9 mouse cellular contexts compared by ENCODE assay signal in genomic region chr3:159724340-159725119, GRCm38 (mm10).
DNase-seq lines count a peak whose midpoint lies in the region; ATAC-seq and TF ChIP-seq lines count a peak whose summit lies in the region.
"Had no signal": no experiment of that assay in that cellular context is flagged by ENCODE, and none has a peak within 500 bp of the region (broad histone marks: within the 10 kb centered on the region; RNA-seq: fewer than 3 reads in every experiment).

No protein-coding gene starts in this region.

- H3K4me2 ChIP-seq in CH12.LX (ENCODE audit: insufficient read depth, low read depth, poor library complexity, severe bottlenecking) = no peak overlapping the region
- no peak overlapping the region for H3K4me2 ChIP-seq in midbrain, embryonic 13.5 days (replicated peaks)
- H3K4me2 ChIP-seq: liver, embryonic 15.5 days had no signal

- peaks cover 0 to 3% of the 10 kb centered on the region in 2 experiments; a peak in 2 of 4 replicates for H3K4me1 ChIP-seq in CH12.LX (ENCODE audit: control insufficient read depth in 1 of 2, insufficient read depth in 2 of 2)
- H3K4me1 ChIP-seq in midbrain, embryonic 13.5 days (replicated peaks) = no peaks in the 10 kb centered on the region
- H3K4me1 ChIP-seq: liver, embryonic 15.5 days had no signal

- no peaks in the 10 kb centered on the region for H3K27me3 ChIP-seq in CH12.LX (replicated peaks)
- H3K27me3 ChIP-seq in midbrain, embryonic 13.5 days = no peaks in the 10 kb centered on the region
- H3K27me3 ChIP-seq: liver, embryonic 15.5 days had no signal

- no peak for TF ChIP-seq POLR2A in CH12.LX (IDR thresholded peaks at IDR 0.05; ENCODE audit: low read depth, low read length)

- H3K27ac ChIP-seq in CH12.LX (ENCODE audit: insufficient read depth, low read depth) = no peak overlapping the region
- no peak overlapping the region for H3K27ac ChIP-seq in midbrain, embryonic 13.5 days
- H3K27ac ChIP-seq: liver, embryonic 15.5 days had no signal

- 0 out of 2 replicates have a peak, but pooled peaks have one; percentile 69 for ATAC-seq in midbrain, embryonic 13.5 days
- no peak for ATAC-seq in activated CD4-positive, CD25-positive, alpha-beta regulatory T cell, adult 4 months

- intact Hi-C loops in heart, postnatal 25 days (cut with DNase I) = no loop called here

- DNase-seq in heart, adult 8-10 months (ENCODE audit: low spot score) = peak; percentile 4
- no peak for DNase-seq in heart, postnatal 25 days (ENCODE audit: low spot score)
- peak; percentile 80 for DNase-seq in CH12.LX (ENCODE audit: extremely low read depth)
- peak; percentile 67 for DNase-seq in embryo, embryonic 11 days
- DNase-seq in kidney, adult 8-10 months = peak; percentile 4 to 13
- no peak for DNase-seq in thymus, postnatal 0 days (ENCODE audit: low spot score)

- TF ChIP-seq RAD21 in CH12.LX (IDR thresholded peaks at IDR 0.05; ENCODE audit: low read depth, low read length) = peak; percentile 95

- no peak for TF ChIP-seq EP300 in CH12.LX (IDR thresholded peaks at IDR 0.05; ENCODE audit: low read length)

- dilution Hi-C loops in CH12.LX (cut with MboI; ENCODE audit: extremely low pct_ligation_motif_present, extremely low pct_unique_long_range_greater_than_20kb, low sequenced_read_pairs) = no loop called here

- 35% methylated on average over 2 of the region's 2 CpGs for WGBS in midbrain, embryonic 13.5 days

- in situ Hi-C loops in CH12.LX (cut with MboI; ENCODE audit: low pct_ligation_motif_present, low pct_unique_long_range_greater_than_20kb, low sequenced_read_pairs) = no loop called here

- peak; percentile 89 to 99 for TF ChIP-seq CTCF in CH12.LX (conservative IDR thresholded peaks at IDR 0.05 in 1 of 2, IDR thresholded peaks at IDR 0.05 in 1 of 2; ENCODE audit: low read depth in 2 of 2, low read length in 2 of 2)

- H3K9me3 ChIP-seq in CH12.LX (replicated peaks; ENCODE audit: low read length) = no peaks in the 10 kb centered on the region
- H3K9me3 ChIP-seq in midbrain, embryonic 13.5 days = no peaks in the 10 kb centered on the region
- H3K9me3 ChIP-seq: liver, embryonic 15.5 days had no signal

- H3K9ac ChIP-seq in CH12.LX (ENCODE audit: insufficient read depth, low read depth) = no peak overlapping the region
- no peak overlapping the region for H3K9ac ChIP-seq in midbrain, embryonic 13.5 days (replicated peaks)
- H3K9ac ChIP-seq: liver, embryonic 15.5 days had no signal

- H3K79me2 ChIP-seq in CH12.LX (replicated peaks; ENCODE audit: control insufficient read depth, extremely low read depth, insufficient read depth, poor library complexity, severe bottlenecking) = no peaks in the 10 kb centered on the region

- H3K4me3 ChIP-seq in CH12.LX (replicated peaks in 1 of 3; ENCODE audit: low read depth in 2 of 3, low read length in 2 of 3, poor library complexity in 1 of 3) = no peak overlapping the region
- no peak overlapping the region for H3K4me3 ChIP-seq in midbrain, embryonic 13.5 days (replicated peaks)
- H3K4me3 ChIP-seq: liver, embryonic 15.5 days had no signal

- no peaks in the 10 kb centered on the region for H3K36me3 ChIP-seq in CH12.LX (replicated peaks in 1 of 2; ENCODE audit: control insufficient read depth in 1 of 2, insufficient read depth in 1 of 2, low read length in 1 of 2)
- no peaks in the 10 kb centered on the region for H3K36me3 ChIP-seq in midbrain, embryonic 13.5 days
- H3K36me3 ChIP-seq: liver, embryonic 15.5 days had no signal

TF ChIP-seq in CH12.LX, 34 proteins besides CTCF, POLR2A, EP300 and RAD21:
- TF ChIP-seq USF1 (IDR thresholded peaks at IDR 0.05; ENCODE audit: low read depth, low read length) (no peak), RCOR1 (conservative IDR thresholded peaks at IDR 0.05; ENCODE audit: low read depth, low read length) (no peak), E2F4 (IDR thresholded peaks at IDR 0.05; ENCODE audit: insufficient replicate concordance, low read depth, low read length) (no peak), POLR2AphosphoS2 (IDR thresholded peaks at IDR 0.05; ENCODE audit: low read depth, low read length) (no peak), ZC3H11A (IDR thresholded peaks at IDR 0.05; ENCODE audit: low read depth, low read length) (peak; percentile 77), GABPA (IDR thresholded peaks at IDR 0.05; ENCODE audit: insufficient replicate concordance, low read depth, low read length) (no peak), NELFE (IDR thresholded peaks at IDR 0.05; ENCODE audit: low read depth, low read length) (no peak), MXI1 (IDR thresholded peaks at IDR 0.05; ENCODE audit: low read depth, low read length) (no peak), ZMIZ1 (IDR thresholded peaks at IDR 0.05; ENCODE audit: low read depth, low read length) (no peak), CHD2 (IDR thresholded peaks at IDR 0.05; ENCODE audit: low read length) (no peak), ZNF384 (IDR thresholded peaks at IDR 0.05; ENCODE audit: low read depth, low read length) (peak; percentile 89), SMC3 (IDR thresholded peaks at IDR 0.05; ENCODE audit: low read depth, low read length) (peak; percentile 93)

Comparison
In these comparisons a context has a peak if more than half of its experiments do, and no peak if none do; other contexts are left out.
1. DNase-seq: peak in heart, adult 8-10 months (single experiment), CH12.LX (single experiment), embryo, embryonic 11 days (single experiment) and kidney, adult 8-10 months (2 of 2); none in heart, postnatal 25 days (single experiment) and thymus, postnatal 0 days (single experiment).